Mouse (Mus musculus) adrenal gland, postnatal 10 days (tissue): ENCODE data around the gene Arhgap23. TPM values are rescaled to one million over a fixed set of nuclear protein-coding genes. Genes with fewer than 3 reads are reported as not detected.

ENCODE experiments used
- DNase-seq: peaks from one replicate; pipeline ENCODE4 v3.0.0; 2021; ENCODE audit warnings: mixed read lengths
- total RNA-seq, 2 experiments: library from RNA; stranded (reverse); gene quantifications; 2 replicates each; pipeline ENCODE4 v1.2.3; 2021

Gene Arhgap23
- total RNA-seq, 2 experiments from 2014 or later, result 30.9 to 32.3 TPM

GRCm38 (mm10) chr11:97463991-97464390 is 48.7 kb downstream of the Arhgap23 start:
- DNase-seq, result no peak

DNA sequence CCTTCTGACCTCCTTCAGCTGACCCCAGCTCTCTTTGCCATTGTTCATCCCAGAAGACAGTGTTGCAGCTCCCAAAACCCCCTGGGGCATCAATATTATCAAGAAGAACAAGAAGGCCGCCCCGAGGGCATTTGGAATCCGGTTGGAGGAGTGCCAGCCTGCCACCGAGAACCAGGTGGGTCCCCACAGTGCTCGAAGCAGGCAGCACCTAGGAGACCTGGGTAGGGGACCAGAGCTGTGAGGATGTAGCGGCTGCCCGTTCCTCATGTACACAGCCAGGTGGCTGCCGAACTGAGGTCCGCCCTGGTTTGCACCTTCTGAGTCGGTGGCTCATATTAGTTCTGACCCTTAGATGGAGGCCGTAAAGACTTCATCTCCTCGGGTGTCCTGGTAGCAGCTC is 50.6 kb downstream of the Arhgap23 start:
- no peak for DNase-seq

DNA sequence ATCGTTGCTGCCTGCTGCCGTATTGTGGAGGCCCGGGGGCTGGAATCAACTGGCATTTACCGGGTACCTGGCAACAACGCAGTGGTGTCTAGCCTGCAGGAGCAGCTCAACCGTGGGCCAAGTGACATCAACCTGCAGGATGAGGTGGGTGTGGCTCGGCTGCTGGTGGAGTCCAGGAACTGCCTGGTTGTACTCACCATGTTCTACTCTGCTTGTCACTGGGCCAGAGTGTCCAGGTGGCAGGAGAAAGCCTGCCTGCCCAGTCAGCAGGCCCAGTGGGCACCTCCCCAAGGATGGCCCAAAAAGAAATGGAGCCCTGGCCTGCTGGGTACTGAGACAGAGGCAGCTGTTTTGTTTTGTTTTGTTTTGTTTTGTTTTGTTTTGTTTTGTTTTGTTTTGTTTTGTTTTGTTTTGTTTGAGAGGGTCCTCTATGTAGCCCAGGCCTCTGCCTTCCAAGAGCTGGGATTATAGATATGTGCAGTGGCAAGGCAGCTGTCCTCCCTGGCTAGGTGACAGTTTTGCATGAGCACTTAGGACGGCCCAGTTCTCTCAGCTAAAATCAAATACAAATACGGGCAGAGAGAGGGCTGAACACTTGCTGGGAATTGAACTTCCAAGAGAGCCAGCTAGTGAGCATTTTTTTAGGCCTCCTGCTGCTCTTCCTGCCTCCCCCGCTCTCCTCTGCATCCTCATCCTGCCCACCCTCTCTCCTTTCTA is 51.3 kb downstream of the Arhgap23 start:
- DNase-seq, result no peak

DNA sequence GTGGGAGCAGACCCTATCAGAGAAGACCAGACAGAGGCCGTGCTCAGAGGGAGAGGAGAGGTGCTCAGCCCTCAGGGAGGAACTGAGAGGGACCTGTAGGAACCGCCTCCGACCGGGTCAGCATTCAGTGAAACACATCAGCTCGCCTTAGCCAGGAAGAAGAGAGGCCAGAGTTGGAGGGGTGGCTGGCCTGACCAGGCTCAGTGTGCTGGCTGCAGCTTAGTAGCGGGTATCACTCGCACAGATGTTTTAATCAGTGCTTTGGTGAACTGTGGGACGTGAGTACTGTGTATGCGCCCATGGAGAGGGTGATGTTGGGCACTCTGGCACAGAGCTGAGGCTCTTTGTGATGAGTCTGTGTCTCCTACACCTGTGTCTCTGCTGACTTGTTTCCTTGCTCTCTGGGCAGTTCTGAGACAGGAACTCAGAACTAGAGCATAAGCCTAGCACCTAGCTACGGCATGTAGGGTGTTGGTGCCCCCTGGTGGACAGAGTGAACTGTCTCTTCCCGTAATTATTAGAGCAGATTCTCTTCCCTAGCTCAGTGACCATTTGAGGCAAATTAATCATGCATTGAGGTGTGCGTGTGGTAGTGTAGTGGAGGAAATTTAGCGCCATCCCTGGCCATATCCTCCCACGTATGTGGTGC is 53.4 kb downstream of the Arhgap23 start:
- peak; percentile 92 for DNase-seq

GRCm38 (mm10) chr11:97469828-97470227 is 54.5 kb downstream of the Arhgap23 start:
- no peak for DNase-seq

- DNase-seq, result no peak
Observed at GRCm38 (mm10) chr11:97471276-97471675, 55.9 kb downstream of the Arhgap23 start.

- peak; percentile 73 for DNase-seq
Observed at GRCm38 (mm10) chr11:97476334-97477095, 61.2 kb downstream of the Arhgap23 start.

GRCm38 (mm10) chr11:97477431-97477830 is 62.1 kb downstream of the Arhgap23 start:
- DNase-seq, result no peak

DNA sequence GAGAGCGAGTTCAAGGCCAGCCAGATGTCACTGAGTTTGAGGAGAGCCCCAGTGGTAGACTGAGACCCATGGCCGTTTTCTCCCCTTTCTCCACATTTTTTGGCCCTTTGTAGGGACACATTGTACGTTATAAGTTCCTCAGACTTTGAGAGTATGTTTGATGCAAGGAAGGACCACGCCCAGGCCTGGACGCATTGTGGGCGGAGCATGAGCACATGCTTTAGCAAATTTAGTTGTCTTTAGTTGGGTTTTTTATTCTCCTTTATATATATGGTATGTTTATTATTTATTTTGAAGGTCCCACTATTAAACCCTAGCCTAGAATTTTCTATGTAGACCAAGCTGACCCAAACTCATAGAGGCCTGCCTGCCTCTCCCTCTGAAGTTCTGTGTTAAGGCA is 63.0 kb downstream of the Arhgap23 start:
- no peak for DNase-seq

DNA sequence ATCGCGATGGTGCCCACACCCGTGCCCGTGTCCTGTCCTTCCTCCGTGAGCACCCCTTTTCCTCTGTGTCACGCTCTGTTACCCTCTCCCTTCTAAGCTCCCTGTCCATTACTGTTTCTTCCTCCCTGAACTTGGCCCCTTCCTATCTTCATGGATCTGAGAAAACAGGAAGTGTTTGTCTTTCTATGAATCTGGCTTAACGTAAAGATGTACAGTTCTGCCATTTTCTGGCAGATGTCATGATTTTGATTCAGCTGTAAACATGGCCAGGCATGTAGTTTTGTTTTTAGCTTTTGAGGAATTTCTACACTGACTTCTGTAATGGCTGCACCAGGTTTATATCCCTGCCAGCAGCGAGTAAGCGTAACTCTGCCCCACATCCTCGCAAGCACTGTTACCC is 63.8 kb downstream of the Arhgap23 start:
- DNase-seq, result no peak

DNA sequence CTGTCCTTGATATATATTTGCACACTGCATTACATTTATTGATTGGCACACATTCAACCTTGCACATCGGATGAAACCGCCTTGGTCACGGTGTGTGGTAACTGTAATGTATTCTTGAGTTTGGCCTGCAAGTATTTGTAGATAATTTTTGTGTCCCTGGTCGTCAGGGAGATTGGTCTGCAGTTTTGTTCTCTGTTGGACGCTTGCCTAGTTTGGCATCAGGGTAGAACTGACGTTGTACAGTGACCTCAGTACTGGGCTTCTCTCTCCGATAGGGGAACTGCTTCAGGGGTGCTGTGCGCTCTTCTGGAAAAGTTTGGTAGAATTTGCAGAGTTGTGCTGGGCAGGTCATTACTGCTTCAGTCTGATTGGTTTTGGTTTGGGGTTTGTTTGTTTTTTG is 64.5 kb downstream of the Arhgap23 start:
- peak; percentile 40 for DNase-seq

- no peak for DNase-seq
Observed at GRCm38 (mm10) chr11:97485661-97486060, 70.3 kb downstream of the Arhgap23 start.

DNA sequence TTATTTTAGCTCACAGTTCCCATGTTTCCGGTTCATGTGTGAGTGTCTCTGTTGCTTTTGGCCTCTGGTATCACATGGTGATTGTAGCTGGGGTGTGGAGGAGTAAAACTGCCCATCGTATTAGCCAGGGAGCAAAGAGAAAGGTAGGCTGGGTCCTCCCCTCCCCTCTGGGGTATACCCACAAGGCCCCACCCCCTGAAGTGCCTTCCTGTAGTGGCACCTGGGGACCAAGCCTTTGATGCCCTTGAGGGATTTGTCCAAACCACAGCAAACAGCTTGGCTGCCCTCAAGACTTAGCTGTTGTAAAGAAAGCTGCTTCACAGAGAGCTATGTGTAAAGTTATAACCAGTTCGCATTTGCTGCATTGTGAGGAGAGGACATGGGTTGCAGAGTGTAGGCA is 72.3 kb downstream of the Arhgap23 start:
- no peak for DNase-seq

DNA sequence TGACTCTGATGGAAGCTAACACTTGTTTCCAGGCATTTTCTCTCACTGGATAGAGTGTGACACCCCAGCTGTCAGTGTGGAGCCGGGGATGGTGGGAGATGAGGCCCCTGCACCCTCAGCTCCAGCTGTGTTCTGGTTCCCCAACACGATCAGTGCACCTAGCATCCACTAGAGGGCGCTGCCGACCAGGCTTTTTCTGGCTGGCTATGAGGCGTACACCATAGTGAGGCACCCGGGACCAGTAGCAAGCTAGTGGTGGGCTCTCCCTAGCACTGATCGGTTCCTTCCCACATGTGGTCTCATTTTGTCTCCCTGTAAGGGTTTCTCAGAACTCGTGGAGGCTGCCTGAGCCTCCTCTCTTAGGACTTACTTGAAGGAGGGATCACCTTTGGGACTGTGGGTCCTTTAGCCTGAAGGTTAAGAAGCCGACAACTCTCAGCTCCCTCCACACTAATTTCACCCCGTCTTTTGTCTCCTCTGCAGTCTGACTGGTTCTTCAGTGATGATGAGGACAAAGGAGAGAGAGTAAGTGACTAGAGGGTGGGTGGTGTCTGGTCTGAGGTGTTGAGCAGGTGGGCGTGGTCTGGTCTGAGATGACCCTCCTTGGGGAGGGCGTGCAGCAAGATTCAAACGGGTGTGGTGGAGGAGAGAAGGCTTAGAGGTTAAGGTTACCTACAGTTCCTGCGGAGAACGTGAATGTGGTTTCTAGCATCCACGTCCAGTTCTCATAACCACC is 74.4 kb downstream of the Arhgap23 start:
- peak; percentile 88 for DNase-seq

DNA sequence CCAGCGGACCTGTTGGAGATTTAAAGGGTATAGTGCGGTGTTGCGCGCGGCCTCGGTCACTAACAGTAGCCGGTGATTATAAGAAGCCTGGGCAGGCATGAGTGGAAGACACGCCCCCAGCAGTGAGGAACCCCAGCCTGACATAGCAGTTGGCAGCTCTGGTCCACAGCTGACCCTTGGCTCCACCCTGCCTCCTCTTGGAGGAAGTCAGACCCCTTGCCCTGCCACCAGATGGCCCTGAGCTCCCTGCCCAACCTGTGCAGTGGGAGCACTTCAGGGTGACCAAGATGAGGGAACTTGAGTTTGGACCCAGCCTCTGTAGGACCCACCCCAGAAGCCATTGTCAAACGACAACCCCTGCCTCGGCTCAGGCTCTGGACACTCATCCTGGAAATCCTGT is 76.3 kb downstream of the Arhgap23 start:
- no peak for DNase-seq

- no peak for DNase-seq
Observed at GRCm38 (mm10) chr11:97492836-97493235, 77.5 kb downstream of the Arhgap23 start.

DNA sequence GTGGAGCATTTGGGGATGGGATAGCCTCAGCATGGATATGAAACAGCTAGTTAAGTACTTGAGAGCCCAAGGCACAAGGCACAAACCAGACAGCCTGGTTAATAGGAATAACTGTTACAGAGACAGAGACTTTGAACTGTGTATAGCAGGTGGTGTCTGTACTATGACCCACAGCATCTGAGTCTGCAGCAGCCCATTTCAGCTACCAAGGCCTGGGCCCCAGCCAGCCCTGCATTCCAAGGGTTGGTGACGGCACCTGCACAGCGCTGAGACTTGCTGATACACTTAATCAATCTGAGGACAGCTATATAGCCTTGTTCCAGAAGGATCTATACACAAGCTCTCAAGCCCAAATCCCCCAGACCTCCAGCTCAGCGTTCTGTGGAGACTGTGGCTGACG is 82.2 kb downstream of the Arhgap23 start:
- no peak for DNase-seq

- DNase-seq, result no peak
Observed at GRCm38 (mm10) chr11:97499865-97500719, 84.8 kb downstream of the Arhgap23 start, which contains the start of gene 4933428G20Rik. Gene 4933428G20Rik, minus strand, starts transcription at chr11:97500340.

GRCm38 (mm10) chr11:97500720-97501448 is 85.6 kb downstream of the Arhgap23 start:
- no peak for DNase-seq

DNA sequence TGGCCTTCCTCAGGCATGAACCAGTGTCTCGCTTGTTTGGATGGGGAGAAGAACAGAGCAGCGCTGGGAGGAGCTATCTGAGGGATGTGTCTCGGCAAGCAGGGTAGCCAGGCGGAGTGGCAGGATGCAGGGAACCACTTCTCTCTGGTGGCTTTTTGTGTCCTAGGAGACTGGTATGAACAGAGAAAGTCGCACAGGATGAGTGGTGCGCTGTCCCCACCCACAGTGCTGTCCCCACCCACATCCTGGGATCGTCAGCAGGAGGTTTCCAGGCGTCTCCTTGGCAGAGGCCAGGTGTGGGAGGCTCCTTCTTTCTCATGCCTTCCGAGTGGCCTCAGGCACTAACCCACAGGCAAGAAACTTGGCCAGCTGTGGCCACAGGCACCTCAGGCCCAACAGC is 87.0 kb downstream of the Arhgap23 start:
- DNase-seq, result no peak

GRCm38 (mm10) chr11:97502846-97503245 is 87.5 kb downstream of the Arhgap23 start:
- DNase-seq, result no peak
